Mouse (Mus musculus) stomach, embryonic 14.5 days (tissue): ENCODE results near the gene Fam131b. TPM values are rescaled to one million over a fixed set of nuclear protein-coding genes. Genes with fewer than 3 reads are reported as not detected.

ENCODE experiments used
- ATAC-seq: fragments of 200-750 bp; cut with Nextera tagmentation; 2 replicates; pipeline ENCODE4 v1.8.0; 2017; ENCODE audit warnings: low read depth, moderate TSS enrichment; ENCODE audit not compliant: insufficient number of reproducible peaks, insufficient read depth, low FRiP score
- H3K27ac ChIP-seq: fragments of 300-500 bp; sonication (generic); 2 replicates; pipeline ENCODE4 v1.5.1; 2014; ENCODE audit warnings: mild to moderate bottlenecking, low read length, moderate library complexity, mixed read lengths
- H3K27me3 ChIP-seq: fragments of 300-500 bp; sonication (generic); 2 replicates; pipeline ENCODE4 v1.6.1; 2014; ENCODE audit warnings: low read length, control low read depth, mixed read lengths; ENCODE audit not compliant: control insufficient read depth, insufficient read depth
- H3K36me3 ChIP-seq: fragments of 300-500 bp; sonication (generic); 2 replicates; pipeline ENCODE4 v1.6.1; 2014; ENCODE audit warnings: mild to moderate bottlenecking, control low read depth, low read length, moderate library complexity, mixed read lengths; ENCODE audit not compliant: control insufficient read depth, insufficient read depth
- H3K4me1 ChIP-seq: fragments of 300-500 bp; sonication (generic); 2 replicates; pipeline ENCODE4 v1.6.1; 2014; ENCODE audit warnings: low read length, control low read depth, mixed read lengths; ENCODE audit not compliant: control insufficient read depth, insufficient read depth
- H3K4me2 ChIP-seq: fragments of 300-500 bp; sonication (generic); replicated peaks from 2 replicates; pipeline ENCODE4 v1.6.1; 2014; ENCODE audit warnings: low read depth, low read length, control low read depth
- H3K4me3 ChIP-seq: fragments of 300-500 bp; sonication (generic); 2 replicates; pipeline ENCODE4 v1.5.1; 2014; ENCODE audit warnings: low read depth, low read length, control low read depth
- H3K9ac ChIP-seq: fragments of 300-500 bp; sonication (generic); replicated peaks from 2 replicates; pipeline ENCODE4 v1.6.1; 2014; ENCODE audit warnings: low read depth, mild to moderate bottlenecking, control low read depth, low read length, moderate library complexity, mixed read lengths
- H3K9me3 ChIP-seq: fragments of 300-500 bp; sonication (generic); 2 replicates; pipeline ENCODE4 v1.6.1; 2016; ENCODE audit warnings: low read depth, low read length, control low read depth; ENCODE audit not compliant: control insufficient read depth
- WGBS: fragments of 180-500 bp; shearing (Covaris S2); extraction: QIAGEN DNeasy Blood & Tissue Kit; methylation state at CpG from one replicate; pipeline ENCODE4 v1.1.7; 2014; 5-methylcytosine and 5-hydroxymethylcytosine counted together
- polyA plus RNA-seq: library from polyadenylated mRNA; unstranded; fragments of >200 nt; fragmentation: Nextera tagmentation; extraction: Ambion mirVana; gene quantifications from 2 replicates; pipeline ENCODE4 v1.2.1, GENCODE M21; 2014

Fam131b gene
- polyA plus RNA-seq, 1 experiment from 2014 or later: 0.48 TPM

GRCm38 (mm10) chr6:42365215-42365614 lies 40.8 kb upstream of the Fam131b start:
- ATAC-seq: no peak
- no peaks in the 10 kb centered on the region; the same call in 1 of the 2 replicates for H3K36me3 ChIP-seq
- no peaks in the 10 kb centered on the region for H3K4me1 ChIP-seq
- no peaks in the 10 kb centered on the region for H3K27me3 ChIP-seq
- H3K4me2 ChIP-seq: no peak overlapping the region
- H3K9me3 ChIP-seq: no peaks in the 10 kb centered on the region
- WGBS: 90% methylated on average over 6 of the region's 6 CpGs
- no peak overlapping the region for H3K9ac ChIP-seq
- no peak overlapping the region for H3K4me3 ChIP-seq
- H3K27ac ChIP-seq: no peak overlapping the region

DNA sequence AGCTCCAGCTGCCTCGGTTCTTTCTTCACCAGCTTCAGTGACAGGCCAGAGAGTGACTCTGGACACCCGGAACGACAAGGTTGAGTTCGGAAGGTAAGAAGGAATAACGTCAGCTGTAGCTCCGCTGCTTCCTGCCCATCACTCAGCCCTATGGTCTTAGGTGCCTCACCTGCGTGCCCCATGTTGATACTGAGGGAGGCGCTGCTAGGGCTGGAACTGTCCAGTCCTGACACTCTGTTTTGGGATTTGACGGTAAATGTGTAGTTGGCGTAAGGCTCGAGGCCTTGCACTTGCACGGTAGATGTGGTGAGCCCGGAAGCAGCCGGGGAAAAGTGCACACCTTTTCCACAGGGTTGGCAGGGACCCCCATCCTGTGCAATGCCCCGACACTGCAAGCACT lies 40.2 kb upstream of the Fam131b start:
- Histone ChIP-seq H3K4me3 (no peak overlapping the region), H3K27ac (no peak overlapping the region), H3K27me3 (no peaks in the 10 kb centered on the region), H3K9me3 (no peaks in the 10 kb centered on the region), H3K36me3 (peaks cover 6% of the 10 kb centered on the region), H3K4me2 (no peak overlapping the region), H3K9ac (no peak overlapping the region), H3K4me1 (no peaks in the 10 kb centered on the region)
- no peak for ATAC-seq
- WGBS: 85% methylated on average over 15 of the region's 15 CpGs

DNA sequence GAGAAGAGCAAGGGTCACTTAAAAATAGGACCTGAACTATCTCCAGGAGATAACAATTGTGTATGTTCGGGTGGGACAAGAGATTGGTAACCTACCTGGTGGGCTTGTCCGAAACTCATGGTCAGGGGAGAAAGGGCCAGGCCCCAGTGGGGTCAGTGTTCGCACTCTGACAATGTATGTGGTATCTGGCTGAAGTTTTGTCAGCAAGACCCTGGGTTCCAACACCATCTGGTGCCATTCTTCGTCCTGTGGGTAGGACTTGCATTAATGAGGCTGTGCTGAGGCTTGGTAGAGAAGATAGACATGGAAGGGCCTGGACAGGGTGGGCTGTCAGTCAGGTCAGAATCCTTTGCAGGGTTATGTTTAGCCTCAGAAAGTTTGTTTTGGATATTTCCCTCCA lies 39.6 kb upstream of the Fam131b start:
- Histone ChIP-seq H3K9me3 (no peaks in the 10 kb centered on the region), H3K4me1 (no peaks in the 10 kb centered on the region), H3K36me3 (peaks cover 10% of the 10 kb centered on the region), H3K4me2 (no peak overlapping the region), H3K4me3 (no peak overlapping the region), H3K9ac (no peak overlapping the region), H3K27me3 (no peaks in the 10 kb centered on the region), H3K27ac (no peak overlapping the region)
- ATAC-seq: no peak
- WGBS: 84% methylated on average over 4 of the region's 4 CpGs

DNA sequence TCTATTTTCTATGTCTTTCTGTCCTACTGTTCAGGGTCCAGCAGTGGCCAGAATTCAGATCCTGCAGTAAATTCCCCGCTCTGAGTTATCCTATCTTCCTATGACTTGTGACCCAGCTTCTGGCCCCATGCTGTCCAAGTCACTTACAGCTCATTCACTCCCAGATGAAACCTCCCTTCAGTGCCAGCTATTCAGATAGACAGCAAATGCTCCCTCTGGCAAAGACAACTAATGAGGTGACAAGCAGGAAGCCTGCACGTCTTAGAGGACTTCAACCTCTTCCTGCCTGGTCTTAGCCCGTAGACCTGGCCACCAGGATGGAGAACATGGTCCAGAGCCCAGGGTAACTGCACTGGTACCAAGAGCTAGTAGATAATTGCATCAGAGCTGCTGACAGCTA lies 38.5 kb upstream of the Fam131b start:
- no peak for ATAC-seq
- no peak overlapping the region for H3K9ac ChIP-seq
- H3K4me2 ChIP-seq: no peak overlapping the region
- WGBS: 50% methylated on average over 3 of the region's 3 CpGs
- H3K36me3 ChIP-seq: peaks cover 20% of the 10 kb centered on the region
- H3K27me3 ChIP-seq: no peaks in the 10 kb centered on the region
- no peak overlapping the region for H3K27ac ChIP-seq
- H3K9me3 ChIP-seq: no peaks in the 10 kb centered on the region
- no peak overlapping the region for H3K4me3 ChIP-seq
- H3K4me1 ChIP-seq: 0 out of 2 replicates have a peak, but pooled peaks cover 2% of the 10 kb centered on the region

- Histone ChIP-seq H3K36me3 (peaks cover 25% of the 10 kb centered on the region), H3K4me2 (no peak overlapping the region), H3K4me3 (no peak overlapping the region), H3K4me1 (0 out of 2 replicates have a peak, but pooled peaks cover 3% of the 10 kb centered on the region), H3K27ac (no peak overlapping the region), H3K9me3 (no peaks in the 10 kb centered on the region), H3K27me3 (no peaks in the 10 kb centered on the region), H3K9ac (no peak overlapping the region)
- WGBS: 83% methylated on average over 1 of the region's 1 CpGs
- ATAC-seq: no peak
Observed at GRCm38 (mm10) chr6:42362497-42362896, 38.1 kb upstream of the Fam131b start.

- no peak overlapping the region for H3K4me3 ChIP-seq
- H3K4me1 ChIP-seq: 0 out of 2 replicates have a peak, but pooled peaks cover 3% of the 10 kb centered on the region
- peaks cover 29% of the 10 kb centered on the region for H3K36me3 ChIP-seq
- H3K27me3 ChIP-seq: no peaks in the 10 kb centered on the region
- no peak overlapping the region for H3K27ac ChIP-seq
- H3K9me3 ChIP-seq: no peaks in the 10 kb centered on the region
- no peak for ATAC-seq
- H3K9ac ChIP-seq: no peak overlapping the region
- WGBS: 68% methylated on average over 1 of the region's 1 CpGs
- H3K4me2 ChIP-seq: no peak overlapping the region
Observed at GRCm38 (mm10) chr6:42362074-42362473, 37.6 kb upstream of the Fam131b start.

DNA sequence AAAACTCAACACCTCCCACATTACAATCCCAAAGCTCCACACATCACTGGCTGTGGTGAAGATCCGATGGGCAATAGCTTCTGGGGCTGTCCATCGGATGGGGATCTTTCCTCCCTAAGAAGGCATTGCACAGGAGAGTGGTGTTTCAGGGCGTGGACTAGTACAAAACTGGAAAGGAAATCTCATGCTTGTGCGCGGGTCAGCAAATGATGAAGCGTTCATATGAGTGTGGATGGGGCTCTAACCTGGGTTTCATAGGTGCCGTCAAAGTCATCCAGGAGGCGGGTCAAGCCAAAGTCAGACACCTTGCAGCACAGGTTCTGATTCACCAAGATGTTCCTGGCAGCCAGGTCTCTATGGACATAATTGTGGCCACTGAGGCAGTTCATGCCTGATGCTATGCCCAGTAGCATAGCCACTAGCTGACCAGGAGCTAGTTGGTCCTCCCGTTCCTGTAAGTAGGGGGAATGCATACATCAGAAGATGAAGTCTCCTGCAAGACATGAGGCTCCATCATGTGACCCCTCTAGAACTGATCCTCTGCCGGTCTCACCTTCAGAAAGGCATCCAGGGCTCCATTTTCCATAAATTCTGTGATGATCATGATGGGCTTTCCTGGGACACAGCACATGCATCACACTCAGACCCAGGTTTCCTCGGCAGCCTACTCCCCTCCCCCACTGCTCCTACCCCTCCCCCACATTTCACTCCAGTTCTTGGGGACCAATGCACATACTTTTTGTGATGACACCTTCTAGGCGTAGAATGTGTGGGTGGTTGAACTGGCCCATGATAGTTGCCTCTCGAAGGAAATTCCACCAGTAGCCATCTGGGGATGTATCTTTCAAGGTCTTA lies 36.8 kb upstream of the Fam131b start:
- no peak for ATAC-seq
- no peaks in the 10 kb centered on the region for H3K9me3 ChIP-seq
- peaks cover 36% of the 10 kb centered on the region for H3K36me3 ChIP-seq
- no peak overlapping the region for H3K4me3 ChIP-seq
- H3K27me3 ChIP-seq: no peaks in the 10 kb centered on the region
- H3K27ac ChIP-seq: no peak overlapping the region
- WGBS: 91% methylated on average over 13 of the region's 13 CpGs
- H3K4me1 ChIP-seq: peaks cover 8% of the 10 kb centered on the region
- no peak overlapping the region for H3K9ac ChIP-seq
- no peak overlapping the region for H3K4me2 ChIP-seq

DNA sequence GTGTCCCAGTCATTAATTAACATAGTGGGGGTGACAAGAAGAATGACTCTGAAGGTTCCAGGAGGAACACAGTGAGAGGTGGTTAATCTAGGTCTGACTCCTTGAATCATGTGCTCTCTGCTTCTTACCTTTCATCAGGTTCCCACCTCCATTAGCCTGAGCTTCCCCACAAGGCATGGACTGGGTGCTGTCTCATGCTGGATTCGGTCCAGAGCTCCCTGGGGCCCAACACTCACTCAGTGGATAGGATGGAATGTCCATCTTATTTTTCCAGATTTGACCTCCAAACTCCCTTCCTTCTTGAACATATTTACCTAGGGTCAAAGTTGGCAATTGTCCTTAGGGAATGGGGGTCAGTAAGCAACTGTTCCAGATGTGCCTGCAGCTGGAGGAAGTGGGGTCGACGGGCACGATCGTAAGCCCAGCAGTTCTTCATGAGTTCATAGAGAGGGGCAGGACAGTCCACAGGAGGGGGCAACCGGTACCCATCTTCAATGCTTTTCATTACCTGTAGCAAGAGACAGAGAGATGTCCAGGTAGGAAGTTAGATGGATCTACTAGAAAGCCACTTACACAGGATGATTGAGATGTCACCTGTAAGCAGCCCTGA lies 35.9 kb upstream of the Fam131b start:
- peaks cover 8% of the 10 kb centered on the region for H3K4me1 ChIP-seq
- no peak overlapping the region for H3K27ac ChIP-seq
- no peak overlapping the region for H3K9ac ChIP-seq
- H3K36me3 ChIP-seq: peaks cover 46% of the 10 kb centered on the region
- H3K9me3 ChIP-seq: no peaks in the 10 kb centered on the region
- WGBS: 90% methylated on average over 6 of the region's 6 CpGs
- no peaks in the 10 kb centered on the region for H3K27me3 ChIP-seq
- no peak overlapping the region for H3K4me3 ChIP-seq
- ATAC-seq: no peak
- H3K4me2 ChIP-seq: no peak overlapping the region
